Mouse (Mus musculus) ovary, postnatal 14 days (tissue): ENCODE measurements around the gene Ccn5.

Experiments
- DNase-seq: peaks from one replicate; pipeline ENCODE4 v3.0.0; 2022; ENCODE audit warnings: low spot score

Gene Ccn5

GRCm38 (mm10) chr2:163853461-163853901, 32.8 kb downstream of the Ccn5 start, which contains the start of gene Kcnk15:
TSS of gene Kcnk15 (plus strand) at chr2:163853651.
- DNase-seq, result no peak

- no peak for DNase-seq
These were observed 36.6 kb downstream of the Ccn5 start for GRCm38 (mm10) chr2:163857233-163857632.

- peak; percentile 34 for DNase-seq
These were observed 37.7 kb downstream of the Ccn5 start for GRCm38 (mm10) chr2:163858254-163858947.

- no peak for DNase-seq
These were observed 44.6 kb downstream of the Ccn5 start for GRCm38 (mm10) chr2:163865311-163865710.

- DNase-seq, result no peak
These were observed 45.4 kb downstream of the Ccn5 start for GRCm38 (mm10) chr2:163866061-163866460.

GRCm38 (mm10) chr2:163869783-163870182, 49.1 kb downstream of the Ccn5 start:
- DNase-seq, result no peak

GRCm38 (mm10) chr2:163871266-163871665, 50.6 kb downstream of the Ccn5 start:
- DNase-seq, result no peak

GRCm38 (mm10) chr2:163871906-163872305, 51.2 kb downstream of the Ccn5 start:
- DNase-seq, result no peak

- no peak for DNase-seq
These were observed 54.2 kb downstream of the Ccn5 start for GRCm38 (mm10) chr2:163874877-163875276.

- DNase-seq, result no peak
These were observed 54.8 kb downstream of the Ccn5 start for GRCm38 (mm10) chr2:163875484-163875883.

GRCm38 (mm10) chr2:163876830-163877498, 56.3 kb downstream of the Ccn5 start:
- DNase-seq, result no peak

GRCm38 (mm10) chr2:163880891-163881290, 60.2 kb downstream of the Ccn5 start:
- DNase-seq, result peak; percentile 7
